Mouse (Mus musculus) forebrain, embryonic 12.5 days (tissue): ENCODE measurements around the gene Sec11a. TPM values are rescaled to one million over a fixed set of nuclear protein-coding genes. Genes with fewer than 3 reads are reported as not detected.
"Not testable (repeated sequence)": the region's sequence is repeated elsewhere in the genome, so short reads cannot be mapped to it uniquely, and the experiment has no call there.

ENCODE experiments used
- ATAC-seq: fragments of 200-750 bp; cut with Nextera tagmentation; 2 replicates; pipeline ENCODE4 v1.8.0; 2017; ENCODE audit warnings: moderate TSS enrichment; ENCODE audit not compliant: low FRiP score
- H3K27ac ChIP-seq: fragments of 300-500 bp; sonication (generic); 2 replicates; pipeline ENCODE4 v1.5.1; 2016; ENCODE audit warnings: mild to moderate bottlenecking
- H3K27me3 ChIP-seq: fragments of 300-500 bp; sonication (generic); 2 replicates; pipeline ENCODE4 v1.6.1; 2016; ENCODE audit warnings: mild to moderate bottlenecking
- H3K36me3 ChIP-seq: fragments of 300-500 bp; sonication (generic); replicated peaks from 2 replicates; pipeline ENCODE4 v1.6.1; 2016; ENCODE audit warnings: mild to moderate bottlenecking
- H3K4me1 ChIP-seq: fragments of 300-500 bp; sonication (generic); 2 replicates; pipeline ENCODE4 v1.6.1; 2016
- H3K4me2 ChIP-seq: fragments of 300-500 bp; sonication (generic); 2 replicates; pipeline ENCODE4 v1.6.1; 2016; ENCODE audit warnings: mild to moderate bottlenecking, moderate library complexity
- H3K4me3 ChIP-seq: fragments of 300-500 bp; sonication (generic); replicated peaks from 2 replicates; pipeline ENCODE4 v1.5.1; 2016; ENCODE audit warnings: mild to moderate bottlenecking
- H3K9ac ChIP-seq: fragments of 300-500 bp; sonication (generic); 2 replicates; pipeline ENCODE4 v1.6.1; 2016; ENCODE audit warnings: mild to moderate bottlenecking
- H3K9me3 ChIP-seq: fragments of 300-500 bp; sonication (generic); 2 replicates; pipeline ENCODE4 v1.6.1; 2016
- WGBS: fragments of 180-500 bp; shearing (Covaris S2); methylation state at CpG from one replicate; pipeline ENCODE4 v1.1.7; 2016; 5-methylcytosine and 5-hydroxymethylcytosine counted together
- polyA plus RNA-seq: library from polyadenylated mRNA; unstranded; fragments of >200 nt; fragmentation: Nextera tagmentation; extraction: Ambion mirVana; gene quantifications from 2 replicates; pipeline ENCODE4 v1.2.1, GENCODE M21; 2016

The Sec11a gene
- polyA plus RNA-seq, 1 experiment from 2014 or later: 169 TPM

DNA sequence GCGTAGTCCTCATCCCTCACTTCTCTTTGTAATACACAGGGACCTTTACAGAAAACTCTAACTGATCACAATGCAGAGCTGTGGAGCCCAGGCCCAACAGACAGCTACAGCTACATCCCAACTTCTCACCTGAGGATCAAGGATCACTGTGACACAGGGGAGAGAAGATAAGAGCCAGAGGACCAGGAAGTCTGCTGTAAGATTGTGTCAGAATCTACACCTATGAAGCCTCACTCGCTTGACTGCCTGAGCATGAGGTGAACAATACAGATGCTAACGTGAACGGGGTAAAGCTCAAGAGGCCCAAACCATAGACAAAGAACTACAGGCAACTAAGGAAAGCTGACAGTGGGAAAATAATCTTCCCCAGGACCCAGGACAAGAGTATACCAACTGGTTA, 7.8 kb downstream of the Sec11a start:
- no peak for ATAC-seq
- H3K9me3 ChIP-seq: no peaks in the 10 kb centered on the region
- 90% methylated on average over 4 of the region's 4 CpGs for WGBS

DNA sequence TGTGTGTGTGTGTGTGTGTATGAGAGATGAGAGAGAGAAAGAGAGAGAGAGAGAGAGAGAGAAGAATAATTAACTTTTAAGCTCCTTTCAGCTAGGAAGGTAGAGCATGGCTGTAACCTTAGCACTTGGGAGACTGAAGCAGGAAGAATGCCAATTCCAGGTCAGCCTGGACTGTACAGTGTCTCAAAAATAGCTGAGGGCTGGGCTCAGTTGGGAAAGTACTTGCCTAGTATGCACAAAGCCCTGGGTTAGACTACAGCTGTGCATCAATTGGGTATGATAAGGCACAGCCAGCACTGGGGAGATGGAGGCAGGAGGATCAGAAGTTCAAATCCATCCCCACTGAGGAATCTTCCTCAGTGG, 10.3 kb downstream of the Sec11a start:
- H3K36me3 ChIP-seq: peaks cover 24% of the 10 kb centered on the region
- not testable (repeated sequence) for H3K4me1 ChIP-seq, H3K4me3 ChIP-seq, H3K9me3 ChIP-seq, H3K27ac ChIP-seq, H3K9ac ChIP-seq, H3K27me3 ChIP-seq, ATAC-seq, H3K4me2 ChIP-seq

More for the DNA sequence above, 7.8 kb downstream of the Sec11a start:
- Histone ChIP-seq H3K4me1 (peaks cover 1% of the 10 kb centered on the region; the same call in 1 of the 2 replicates), H3K4me3 (no peak overlapping the region), H3K27ac (no peak overlapping the region), H3K27me3 (no peaks in the 10 kb centered on the region), H3K9ac (no peak overlapping the region), H3K4me2 (no peak overlapping the region), H3K36me3 (peaks cover 10% of the 10 kb centered on the region)

GRCm38 (mm10) chr7:80936617-80937303, 10.8 kb downstream of the Sec11a start:
- not testable (repeated sequence) for H3K9ac ChIP-seq, ATAC-seq, H3K4me2 ChIP-seq, H3K27ac ChIP-seq, H3K9me3 ChIP-seq, H3K27me3 ChIP-seq, H3K4me3 ChIP-seq, H3K4me1 ChIP-seq
- WGBS: 91% methylated on average over 7 of the region's 7 CpGs
- H3K36me3 ChIP-seq: peaks cover 28% of the 10 kb centered on the region

DNA sequence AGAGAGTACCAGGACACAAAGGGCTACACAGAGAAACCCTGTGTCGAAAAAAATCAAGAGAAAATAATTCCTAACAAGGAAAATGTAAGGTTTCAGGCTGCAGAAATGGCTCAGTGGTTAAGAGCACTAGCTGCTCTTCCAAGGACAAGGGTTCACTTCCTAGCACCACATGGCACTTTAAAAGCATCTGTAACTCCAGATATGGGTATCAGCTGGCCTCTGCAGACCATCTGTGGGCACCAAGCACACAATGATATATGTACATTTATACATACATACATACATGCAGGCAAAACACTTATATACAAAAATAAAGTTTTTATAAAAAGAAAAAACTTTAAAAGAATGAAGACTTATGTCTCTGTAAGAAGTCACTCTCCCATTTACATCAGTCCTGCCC, 11.7 kb downstream of the Sec11a start:
- H3K4me3 ChIP-seq: no peak overlapping the region
- peaks cover 37% of the 10 kb centered on the region for H3K36me3 ChIP-seq
- H3K9ac ChIP-seq: no peak overlapping the region
- no peaks in the 10 kb centered on the region for H3K27me3 ChIP-seq
- no peaks in the 10 kb centered on the region for H3K4me1 ChIP-seq
- no peaks in the 10 kb centered on the region for H3K9me3 ChIP-seq
- 89% methylated on average over 1 of the region's 1 CpGs for WGBS
- no peak for ATAC-seq
- no peak overlapping the region for H3K4me2 ChIP-seq
- no peak overlapping the region for H3K27ac ChIP-seq

DNA sequence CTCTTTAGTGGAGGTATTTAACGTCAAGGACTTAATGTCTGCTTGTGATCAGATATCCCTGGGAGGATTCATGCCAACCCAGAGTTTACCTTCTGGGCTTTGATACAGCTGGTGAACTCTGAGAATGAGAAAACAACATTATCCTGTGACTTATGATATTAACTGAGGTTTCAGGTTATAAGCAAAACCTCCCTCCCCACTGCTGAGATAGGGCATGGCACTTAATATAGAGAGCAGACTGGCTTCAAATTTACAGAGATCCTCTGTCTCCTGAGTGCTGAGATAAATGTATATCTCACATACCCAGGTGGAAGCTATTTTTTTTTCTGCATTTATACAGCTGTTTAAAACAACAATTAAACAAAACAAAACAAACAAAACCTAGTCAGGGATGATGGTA, 14.8 kb downstream of the Sec11a start:
- no peak for ATAC-seq
- Histone ChIP-seq H3K27me3 (no peaks in the 10 kb centered on the region), H3K36me3 (peaks cover 36% of the 10 kb centered on the region), H3K4me2 (no peak overlapping the region), H3K27ac (no peak overlapping the region), H3K9me3 (no peaks in the 10 kb centered on the region), H3K4me1 (no peaks in the 10 kb centered on the region), H3K4me3 (no peak overlapping the region), H3K9ac (no peak overlapping the region)
- 94% methylated on average over 1 of the region's 1 CpGs for WGBS

GRCm38 (mm10) chr7:80931618-80932207, 15.9 kb downstream of the Sec11a start:
- 93% methylated on average over 8 of the region's 8 CpGs for whole genome bisulfite sequencing
- Histone ChIP-seq H3K27ac (no peak overlapping the region), H3K9ac (no peak overlapping the region), H3K4me2 (no peak overlapping the region), H3K4me1 (no peaks in the 10 kb centered on the region), H3K4me3 (no peak overlapping the region), H3K27me3 (no peaks in the 10 kb centered on the region), H3K36me3 (peaks cover 44% of the 10 kb centered on the region), H3K9me3 (no peaks in the 10 kb centered on the region)
- no peak for ATAC-seq

DNA sequence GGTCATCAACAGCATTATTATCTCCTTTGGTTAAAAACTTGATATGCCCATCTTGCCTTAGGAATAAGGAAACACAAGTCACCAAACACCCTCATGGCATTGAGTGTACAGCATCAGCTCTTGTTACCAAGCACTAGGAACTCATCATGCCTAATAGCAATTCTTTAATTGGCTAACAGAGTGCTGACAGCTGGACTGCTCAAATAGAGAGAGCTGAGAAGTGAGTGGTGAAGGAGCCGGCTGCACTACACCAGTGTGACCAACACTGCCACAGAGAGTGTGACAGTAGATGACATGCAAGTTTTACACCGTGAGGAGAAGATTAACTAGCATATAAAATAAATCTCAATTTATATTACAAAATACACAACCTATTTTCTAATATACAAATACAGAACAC, 24.4 kb downstream of the Sec11a start:
- H3K36me3 ChIP-seq: peaks cover 68% of the 10 kb centered on the region
- ATAC-seq: no peak
- WGBS: 90% methylated on average over 2 of the region's 2 CpGs

GRCm38 (mm10) chr7:80919647-80920008, 28.0 kb downstream of the Sec11a start:
- Histone ChIP-seq H3K27me3 (no peaks in the 10 kb centered on the region), H3K4me1 (no peaks in the 10 kb centered on the region), H3K9me3 (no peaks in the 10 kb centered on the region), H3K36me3 (peaks cover 74% of the 10 kb centered on the region), H3K4me2 (no peak overlapping the region), H3K27ac (no peak overlapping the region), H3K4me3 (no peak overlapping the region), H3K9ac (no peak overlapping the region)
- no peak for ATAC-seq
- WGBS: 95% methylated on average over 5 of the region's 5 CpGs

More for the DNA sequence above, 24.4 kb downstream of the Sec11a start:
- H3K9ac ChIP-seq: no peak overlapping the region
- H3K4me2 ChIP-seq: no peak overlapping the region
- no peaks in the 10 kb centered on the region for H3K9me3 ChIP-seq
- no peaks in the 10 kb centered on the region for H3K4me1 ChIP-seq
- no peak overlapping the region for H3K27ac ChIP-seq
- H3K4me3 ChIP-seq: no peak overlapping the region
- H3K27me3 ChIP-seq: no peaks in the 10 kb centered on the region

- ATAC-seq: no peak
- H3K4me2 ChIP-seq: no peak overlapping the region
- no peaks in the 10 kb centered on the region for H3K27me3 ChIP-seq
- H3K4me1 ChIP-seq: no peaks in the 10 kb centered on the region
- H3K9me3 ChIP-seq: no peaks in the 10 kb centered on the region
- WGBS: 90% methylated on average over 8 of the region's 8 CpGs
- H3K27ac ChIP-seq: no peak overlapping the region
- H3K9ac ChIP-seq: no peak overlapping the region
- H3K36me3 ChIP-seq: peaks cover 74% of the 10 kb centered on the region
- no peak overlapping the region for H3K4me3 ChIP-seq
Measured at GRCm38 (mm10) chr7:80918982-80919646, 28.5 kb downstream of the Sec11a start.

DNA sequence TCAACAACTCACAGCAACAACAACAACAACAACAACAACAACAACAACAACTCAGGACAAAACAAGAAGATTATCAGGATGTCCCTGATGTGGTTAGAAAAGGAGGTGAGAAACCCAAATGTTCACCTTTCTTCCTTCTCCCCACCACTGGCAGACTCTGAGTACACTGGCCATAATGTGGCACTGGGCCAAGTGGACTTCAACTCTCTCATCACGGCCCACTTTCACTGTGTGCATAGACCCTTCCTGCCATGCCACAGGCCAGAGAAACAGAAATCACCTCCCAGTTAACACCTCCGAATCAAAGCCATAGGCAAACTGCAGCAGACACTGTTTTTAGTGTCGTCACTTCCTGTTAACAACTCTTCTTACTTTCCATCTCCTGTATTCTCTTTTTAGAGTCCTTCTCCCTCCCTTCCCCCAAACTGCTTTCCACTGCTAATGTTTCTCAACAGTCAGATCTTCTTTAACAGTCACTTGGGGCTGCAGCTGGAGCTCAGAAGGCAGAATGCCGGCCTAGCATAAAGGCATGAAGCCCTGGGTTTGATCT, 29.6 kb downstream of the Sec11a start:
- H3K27me3 ChIP-seq: no peaks in the 10 kb centered on the region
- no peak overlapping the region for H3K9ac ChIP-seq
- no peak overlapping the region for H3K4me2 ChIP-seq
- no peak for ATAC-seq
- H3K27ac ChIP-seq: no peak overlapping the region
- peaks cover 76% of the 10 kb centered on the region for H3K36me3 ChIP-seq
- H3K4me3 ChIP-seq: no peak overlapping the region
- 92% methylated on average over 4 of the region's 4 CpGs for WGBS
- H3K4me1 ChIP-seq: no peaks in the 10 kb centered on the region
- no peaks in the 10 kb centered on the region for H3K9me3 ChIP-seq

DNA sequence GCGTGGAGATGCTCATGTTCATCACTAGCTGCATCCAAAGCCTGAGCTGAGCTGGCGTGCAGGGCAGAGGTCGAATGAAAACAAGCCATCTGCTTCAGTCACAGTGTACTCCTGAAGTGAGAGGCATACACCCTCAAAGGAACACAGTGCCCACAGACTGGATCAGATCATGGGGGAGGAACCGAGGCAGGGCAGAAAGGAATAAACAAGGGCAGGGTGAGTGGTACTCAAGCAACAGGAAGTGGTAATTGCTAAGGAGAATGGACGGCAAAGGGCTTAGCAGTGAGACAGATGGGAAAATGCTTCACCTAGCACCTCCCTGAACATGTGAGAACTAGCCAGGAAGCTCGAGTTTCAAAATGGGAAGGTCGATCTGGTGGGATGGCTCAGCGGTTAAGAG, 35.1 kb downstream of the Sec11a start:
- Histone ChIP-seq H3K27ac (no peak overlapping the region), H3K27me3 (no peaks in the 10 kb centered on the region), H3K9me3 (no peaks in the 10 kb centered on the region), H3K9ac (no peak overlapping the region), H3K4me3 (no peak overlapping the region), H3K36me3 (peaks cover 75% of the 10 kb centered on the region), H3K4me1 (no peaks in the 10 kb centered on the region), H3K4me2 (no peak overlapping the region)
- no peak for ATAC-seq
- 89% methylated on average over 8 of the region's 8 CpGs for WGBS

GRCm38 (mm10) chr7:80911053-80911452, 36.5 kb downstream of the Sec11a start:
- Histone ChIP-seq H3K27me3 (no peaks in the 10 kb centered on the region), H3K27ac (no peak overlapping the region), H3K4me2 (no peak overlapping the region), H3K9me3 (no peaks in the 10 kb centered on the region), H3K4me3 (no peak overlapping the region), H3K4me1 (no peaks in the 10 kb centered on the region), H3K36me3 (peaks cover 67% of the 10 kb centered on the region), H3K9ac (no peak overlapping the region)
- ATAC-seq: no peak
- WGBS: 76% methylated on average over 7 of the region's 7 CpGs
